In the genomic region with DNA sequence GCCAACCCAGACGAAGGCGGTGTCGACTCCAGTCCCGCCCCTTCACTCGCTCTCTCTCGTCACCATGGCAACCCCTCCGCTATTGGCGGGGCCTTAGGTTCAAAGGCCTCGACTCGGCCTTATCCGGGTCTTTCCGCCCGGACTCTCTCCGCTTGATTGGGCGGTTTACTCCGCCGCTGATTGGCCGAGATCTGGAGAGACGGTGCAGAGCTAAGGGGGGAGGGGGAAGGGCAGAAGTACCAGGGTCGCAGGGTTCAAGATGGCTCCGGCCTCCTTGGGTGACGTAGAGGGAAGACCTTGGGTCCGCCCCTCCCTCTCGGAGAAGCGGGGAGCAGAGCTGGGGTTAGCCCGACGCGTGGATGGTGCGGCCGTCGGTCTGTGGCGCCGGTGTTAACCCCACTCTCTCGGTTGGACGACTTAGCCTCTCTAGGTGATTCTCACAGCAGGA, we compare ENCODE assay signal across 8 mouse cellular contexts. TPM values are rescaled to one million over a fixed set of nuclear protein-coding genes. Genes with fewer than 3 reads are reported as not detected.
A peak's percentile ranks its signal among the peaks of the same experiment; 100 is the strongest.
DNase-seq lines count a peak whose midpoint lies in the region; ATAC-seq and TF ChIP-seq lines count a peak whose summit lies in the region.

Agpat1 (plus strand) TSS at position 202 of the 448 bp plus-strand sequence.

- no peak for TF ChIP-seq CTCF in E14TG2a.4 (conservative IDR thresholded peaks at IDR 0.05; ENCODE audit: low read length)
- no peak for TF ChIP-seq CTCF in stomach, postnatal 0 days (IDR thresholded peaks at IDR 0.05; ENCODE audit: low read depth)

- TF ChIP-seq EP300 in stomach, postnatal 0 days (optimal IDR thresholded peaks at IDR 0.05): no peak

- peaks cover 69% of the 10 kb centered on the region for H3K4me1 ChIP-seq in E14TG2a.4 (replicated peaks; ENCODE audit: low read depth, low read length)
- H3K4me1 ChIP-seq in forebrain, embryonic 15.5 days: peaks cover 51% of the 10 kb centered on the region
- H3K4me1 ChIP-seq in liver, embryonic 16.5 days (ENCODE audit: control insufficient read depth, low read depth, low read length): peaks cover 52% of the 10 kb centered on the region
- peaks cover 50% of the 10 kb centered on the region for H3K4me1 ChIP-seq in neural tube, embryonic 12.5 days
- 0 out of 2 replicates have a peak, but pooled peaks cover 5% of the 10 kb centered on the region for H3K4me1 ChIP-seq in stomach, postnatal 0 days (replicated peaks; ENCODE audit: control insufficient read depth, insufficient read depth)

- H3K27me3 ChIP-seq in E14TG2a.4 (ENCODE audit: insufficient read depth, low read length): no peaks in the 10 kb centered on the region
- no peaks in the 10 kb centered on the region for H3K27me3 ChIP-seq in forebrain, embryonic 15.5 days
- H3K27me3 ChIP-seq in liver, embryonic 16.5 days (ENCODE audit: control insufficient read depth, insufficient read depth, low read depth, low read length): no peaks in the 10 kb centered on the region
- no peaks in the 10 kb centered on the region for H3K27me3 ChIP-seq in neural tube, embryonic 12.5 days (replicated peaks)
- no peaks in the 10 kb centered on the region for H3K27me3 ChIP-seq in stomach, postnatal 0 days (ENCODE audit: control insufficient read depth, insufficient read depth, low read length)

- H3K9me3 ChIP-seq in E14TG2a.4 (ENCODE audit: low read length): no peaks in the 10 kb centered on the region
- no peaks in the 10 kb centered on the region for H3K9me3 ChIP-seq in forebrain, embryonic 15.5 days
- H3K9me3 ChIP-seq in liver, embryonic 16.5 days (replicated peaks; ENCODE audit: control insufficient read depth, low read length): no peaks in the 10 kb centered on the region
- no peaks in the 10 kb centered on the region for H3K9me3 ChIP-seq in neural tube, embryonic 12.5 days
- no peaks in the 10 kb centered on the region for H3K9me3 ChIP-seq in stomach, postnatal 0 days (ENCODE audit: control insufficient read depth, low read length)

- DNase-seq in heart, postnatal 14 days: peak; percentile 96 to 98
- peak; percentile 98 for DNase-seq in large intestine, adult 2 months (ENCODE audit: low read depth, low spot score)
- no peak for DNase-seq in stomach, postnatal 0 days (ENCODE audit: low spot score)

- intact Hi-C loops in heart, postnatal 14 days (cut with DNase I): loop anchor here (10.0 kb wide), 1 partner anchor 479 kb away; the partner anchor contains the start of gene Brd2

- peak within 1 kb of the TSS; percentile 87 for H3K4me2 ChIP-seq in forebrain, embryonic 15.5 days (replicated peaks)
- peak within 1 kb of the TSS; percentile 89 for H3K4me2 ChIP-seq in liver, embryonic 16.5 days (ENCODE audit: low read depth, low read length)
- H3K4me2 ChIP-seq in neural tube, embryonic 12.5 days (replicated peaks): peak within 1 kb of the TSS; percentile 89
- H3K4me2 ChIP-seq in stomach, postnatal 0 days (replicated peaks; ENCODE audit: low read depth): peak within 1 kb of the TSS; percentile 88

- H3K9ac ChIP-seq in forebrain, embryonic 15.5 days (replicated peaks): peak within 1 kb of the TSS; percentile 99
- H3K9ac ChIP-seq in liver, embryonic 16.5 days (ENCODE audit: low read depth, low read length): peak within 1 kb of the TSS; percentile 82
- peak within 1 kb of the TSS; percentile 68 for H3K9ac ChIP-seq in neural tube, embryonic 12.5 days
- H3K9ac ChIP-seq in stomach, postnatal 0 days (ENCODE audit: low read length): peak within 1 kb of the TSS; percentile 66

- peak within 1 kb of the TSS; percentile 92 for H3K27ac ChIP-seq in forebrain, embryonic 15.5 days (replicated peaks)
- H3K27ac ChIP-seq in liver, embryonic 16.5 days (ENCODE audit: low read length): peak within 1 kb of the TSS; percentile 88
- H3K27ac ChIP-seq in neural tube, embryonic 12.5 days: peak within 1 kb of the TSS; percentile 86
- H3K27ac ChIP-seq in stomach, postnatal 0 days (replicated peaks): peak within 1 kb of the TSS; percentile 93

- peak within 1 kb of the TSS; percentile 91 for H3K4me3 ChIP-seq in E14TG2a.4 (replicated peaks; ENCODE audit: low read length)
- peak within 1 kb of the TSS; percentile 93 for H3K4me3 ChIP-seq in forebrain, embryonic 15.5 days
- H3K4me3 ChIP-seq in liver, embryonic 16.5 days (ENCODE audit: low read depth, low read length): peak within 1 kb of the TSS; percentile 77
- H3K4me3 ChIP-seq in neural tube, embryonic 12.5 days: peak within 1 kb of the TSS; percentile 98
- H3K4me3 ChIP-seq in stomach, postnatal 0 days (ENCODE audit: low read depth, low read length): peak within 1 kb of the TSS; percentile 89

- ATAC-seq in cerebellum, adult (ENCODE audit: insufficient number of reproducible peaks, low FRiP score, low TSS enrichment): peak; percentile 79
- peak; percentile 86 for ATAC-seq in forebrain, embryonic 15.5 days (replicated peaks)
- peak; percentile 79 for ATAC-seq in liver, embryonic 16.5 days (ENCODE audit: low read depth)
- ATAC-seq in neural tube, embryonic 12.5 days (ENCODE audit: low FRiP score, low read depth): peak; percentile 91
- ATAC-seq in stomach, postnatal 0 days (ENCODE audit: low FRiP score, low TSS enrichment): peak; percentile 87

- under 1% methylated on average over 35 of the region's 35 CpGs for WGBS in forebrain, embryonic 15.5 days
- WGBS in large intestine, adult 2 months: under 1% methylated on average over 35 of the region's 35 CpGs
- WGBS in liver, embryonic 16.5 days (ENCODE audit: insufficient replicate concordance): 0% methylated on average over 35 of the region's 35 CpGs
- WGBS in neural tube, embryonic 12.5 days: under 1% methylated on average over 35 of the region's 35 CpGs
- under 1% methylated on average over 35 of the region's 35 CpGs for WGBS in stomach, postnatal 0 days

- peaks cover 44% of the 10 kb centered on the region for H3K36me3 ChIP-seq in E14TG2a.4 (ENCODE audit: insufficient read depth, low read length)
- H3K36me3 ChIP-seq in forebrain, embryonic 15.5 days: peaks cover 16% of the 10 kb centered on the region
- H3K36me3 ChIP-seq in liver, embryonic 16.5 days (ENCODE audit: control insufficient read depth, insufficient read depth): peaks cover 8% of the 10 kb centered on the region
- peaks cover 36% of the 10 kb centered on the region for H3K36me3 ChIP-seq in neural tube, embryonic 12.5 days
- peaks cover 8% of the 10 kb centered on the region for H3K36me3 ChIP-seq in stomach, postnatal 0 days (ENCODE audit: control insufficient read depth, insufficient read depth, low read length)

RNA-seq across cellular contexts. Expression of gene Agpat1, which starts in this region (rescaled TPM):
- 89.2 and 91.1 TPM in 2 replicates for polyA plus RNA-seq in forebrain, embryonic 15.5 days (2015; fragmentation: Nextera tagmentation; extraction: Ambion mirVana)
- 10 to 100 TPM; 56.3 to 57.9 TPM for total RNA-seq in heart, postnatal 14 days (2021)
- 255 and 267 TPM in 2 replicates for polyA plus RNA-seq in large intestine, adult 2 months (2012; rRNA removed)
- 18.4 and 21.3 TPM in 2 replicates for polyA plus RNA-seq in liver, embryonic 16.5 days (2015; fragmentation: Nextera tagmentation; extraction: Ambion mirVana)
- polyA plus RNA-seq in neural tube, embryonic 12.5 days (2016; fragmentation: Nextera tagmentation; extraction: Ambion mirVana): 81.1 and 97.7 TPM in 2 replicates
- polyA plus RNA-seq in stomach, postnatal 0 days (2015; fragmentation: Nextera tagmentation; extraction: Ambion mirVana): 27.6 and 31.3 TPM in 2 replicates
